Mouse (Mus musculus) liver (tissue): ENCODE data around the gene Sec14l4.
A peak's percentile ranks its signal among the peaks of the same experiment; 100 is the strongest.

Source experiments
- DNase-seq: peaks from one replicate; pipeline ENCODE4 v3.0.0-alpha.2; 2020; ENCODE audit warnings: mixed read lengths

Sec14l4 gene

GRCm38 (mm10) chr11:4080219-4080618 lies 49.0 kb downstream of the Sec14l4 start:
- DNase-seq, result peak; percentile 66

- peak; percentile 51 for DNase-seq
Observed at GRCm38 (mm10) chr11:4083316-4084078, 52.2 kb downstream of the Sec14l4 start.

GRCm38 (mm10) chr11:4086246-4086645 lies 55.0 kb downstream of the Sec14l4 start:
- DNase-seq, result no peak

GRCm38 (mm10) chr11:4087267-4087666 lies 56.0 kb downstream of the Sec14l4 start:
- DNase-seq, result no peak

GRCm38 (mm10) chr11:4093459-4094377 lies 62.5 kb downstream of the Sec14l4 start:
- DNase-seq, result no peak

GRCm38 (mm10) chr11:4094378-4095170 lies 63.3 kb downstream of the Sec14l4 start:
- DNase-seq, result peak; percentile 86

- peak; percentile 81 for DNase-seq
Observed at GRCm38 (mm10) chr11:4095171-4096053, 64.2 kb downstream of the Sec14l4 start, which contains the start of gene Mtfp1. Mtfp1 (minus strand) TSS chr11:4095445.

- DNase-seq, result peak; percentile 99
Observed at GRCm38 (mm10) chr11:4096054-4096984, 65.1 kb downstream of the Sec14l4 start.

- DNase-seq, result peak; percentile 30
Observed at GRCm38 (mm10) chr11:4097091-4097621, 65.9 kb downstream of the Sec14l4 start.
